Mouse (Mus musculus) MEL (cell line): ENCODE results near the gene Phf3. TPM values are rescaled to one million over a fixed set of nuclear protein-coding genes. Genes with fewer than 3 reads are reported as not detected.

Source experiments
- DNase-seq: peaks from one replicate; pipeline ENCODE4 v3.0.0; 2011; ENCODE audit warnings: low read depth, low spot score
- H3K27ac ChIP-seq: 2 replicates; pipeline ENCODE4 v1.5.1; 2012; ENCODE audit warnings: low read depth, mild to moderate bottlenecking, control low read depth, low read length, moderate library complexity; ENCODE audit not compliant: control insufficient read depth
- H3K27me3 ChIP-seq, 2 experiments: fragments of 150-350 bp in 1 of 2; sonication (generic) in 1 of 2; 2 replicates each; pipeline ENCODE4 v1.6.1; 2012; ENCODE audit warnings: low read length in 2 of 2, mild to moderate bottlenecking in 2 of 2, improper control_type of control experiment in 1 of 2, moderate library complexity in 1 of 2; ENCODE audit not compliant: insufficient read depth in 2 of 2, control insufficient read depth in 1 of 2
- H3K36me3 ChIP-seq, 2 experiments: 2 replicates each; pipeline ENCODE4 v1.6.1; 2012 to 2014; ENCODE audit warnings: low read length in 2 of 2, improper control_type of control experiment in 1 of 2, inconsistent platforms in 1 of 2, mild to moderate bottlenecking in 1 of 2; ENCODE audit not compliant: insufficient read depth in 2 of 2, control insufficient read depth in 1 of 2
- H3K4me1 ChIP-seq, 2 experiments: fragments of 150-350 bp in 1 of 2; sonication (generic) in 1 of 2; 2 replicates each; pipeline ENCODE4 v1.6.1; 2012; ENCODE audit warnings: low read length in 2 of 2, improper control_type of control experiment in 1 of 2, mild to moderate bottlenecking in 1 of 2; ENCODE audit not compliant: insufficient read depth in 2 of 2, control insufficient read depth in 1 of 2
- H3K4me3 ChIP-seq, 2 experiments: fragments of 150-350 bp in 1 of 2; sonication (generic) in 1 of 2; 2 replicates each; pipeline ENCODE4 v1.5.1; 2012; ENCODE audit warnings: low read depth in 2 of 2, low read length in 2 of 2, mild to moderate bottlenecking in 2 of 2, moderate library complexity in 2 of 2, control low read depth in 1 of 2, improper control_type of control experiment in 1 of 2; ENCODE audit not compliant: control insufficient read depth in 1 of 2, insufficient read depth in 1 of 2
- H3K79me2 ChIP-seq: 2 replicates; pipeline ENCODE4 v1.6.1; 2012; ENCODE audit warnings: mild to moderate bottlenecking, low read length, moderate library complexity; ENCODE audit not compliant: control insufficient read depth, poor library complexity, insufficient read depth
- H3K9ac ChIP-seq: 2 replicates; pipeline ENCODE4 v1.6.1; 2012; ENCODE audit warnings: low read depth, mild to moderate bottlenecking, control low read depth, low read length, moderate library complexity; ENCODE audit not compliant: control insufficient read depth, poor library complexity, severe bottlenecking
- H3K9me3 ChIP-seq: fragments of 150-350 bp; sonication (generic); replicated peaks from 2 replicates; pipeline ENCODE4 v1.6.1; 2012; ENCODE audit warnings: mild to moderate bottlenecking, low read length, improper control_type of control experiment, moderate library complexity; ENCODE audit not compliant: insufficient read depth
- CHD1 ChIP-seq: IDR thresholded peaks from 2 replicates; pipeline ENCODE4 v1.6.1; 2012; ENCODE audit warnings: low read depth, mild to moderate bottlenecking, inconsistent platforms, low read length, improper control_type of control experiment
- CHD2 ChIP-seq: IDR thresholded peaks from 2 replicates; pipeline ENCODE4 v1.6.1; 2011; ENCODE audit warnings: low read length, improper control_type of control experiment
- ETS1 ChIP-seq: IDR thresholded peaks from 2 replicates; pipeline ENCODE4 v1.6.1; 2012; ENCODE audit warnings: low read depth, mild to moderate bottlenecking, inconsistent platforms, low read length, improper control_type of control experiment, moderate library complexity
- GABPA ChIP-seq: IDR thresholded peaks from 2 replicates; pipeline ENCODE4 v1.6.1; 2012; ENCODE audit warnings: low read depth, mild to moderate bottlenecking, inconsistent platforms, low read length, improper control_type of control experiment, moderate library complexity
- GATA1 ChIP-seq: IDR thresholded peaks from 2 replicates; pipeline ENCODE4 v1.6.1; 2011; ENCODE audit warnings: low read depth, low read length, improper control_type of control experiment
- HCFC1 ChIP-seq: IDR thresholded peaks from 2 replicates; pipeline ENCODE4 v1.6.1; 2012; ENCODE audit warnings: low read depth, mild to moderate bottlenecking, inconsistent platforms, low read length, improper control_type of control experiment, moderate library complexity
- JUND ChIP-seq: IDR thresholded peaks from 2 replicates; pipeline ENCODE4 v1.6.1; 2011; ENCODE audit warnings: low read depth, mild to moderate bottlenecking, improper control_type of control experiment, low read length
- KAT2A ChIP-seq: conservative IDR thresholded peaks from 2 replicates; pipeline ENCODE4 v1.6.1; 2012; ENCODE audit warnings: low read depth, low read length, improper control_type of control experiment, inconsistent platforms
- MAX ChIP-seq: IDR thresholded peaks from 2 replicates; pipeline ENCODE4 v1.6.1; 2011; ENCODE audit warnings: low read length, improper control_type of control experiment
- MAZ ChIP-seq: IDR thresholded peaks from 2 replicates; pipeline ENCODE4 v1.6.1; 2012; ENCODE audit warnings: low read depth, mild to moderate bottlenecking, inconsistent platforms, low read length, improper control_type of control experiment
- MEF2A ChIP-seq: IDR thresholded peaks from 2 replicates; pipeline ENCODE4 v1.6.1; 2014; ENCODE audit warnings: low read depth, mild to moderate bottlenecking, inconsistent platforms, low read length, improper control_type of control experiment; ENCODE audit not compliant: poor library complexity, insufficient replicate concordance, severe bottlenecking; ENCODE audit errors: extremely low read depth
- MXI1 ChIP-seq: IDR thresholded peaks from 2 replicates; pipeline ENCODE4 v1.6.1; 2011; ENCODE audit warnings: mild to moderate bottlenecking, low read depth, low read length, improper control_type of control experiment
- MYB ChIP-seq: IDR thresholded peaks from 2 replicates; pipeline ENCODE4 v1.6.1; 2011; ENCODE audit warnings: mild to moderate bottlenecking, low read depth, low read length, improper control_type of control experiment
- MYC ChIP-seq: IDR thresholded peaks from 2 replicates; pipeline ENCODE4 v1.6.1; 2011; ENCODE audit warnings: low read depth, mild to moderate bottlenecking, low read length, improper control_type of control experiment, moderate library complexity
- NELFE ChIP-seq: IDR thresholded peaks from 2 replicates; pipeline ENCODE4 v1.6.1; 2011; ENCODE audit warnings: low read depth, low read length, improper control_type of control experiment
- NRF1 ChIP-seq: IDR thresholded peaks from 2 replicates; pipeline ENCODE4 v1.6.1; 2014; ENCODE audit warnings: low read depth, mild to moderate bottlenecking, inconsistent platforms, low read length, improper control_type of control experiment, moderate library complexity; ENCODE audit not compliant: poor library complexity, insufficient read depth, severe bottlenecking
- POLR2AphosphoS2 ChIP-seq: IDR thresholded peaks from 2 replicates; pipeline ENCODE4 v1.6.1; 2011; ENCODE audit warnings: low read length, improper control_type of control experiment
- POLR2AphosphoS5 ChIP-seq: IDR thresholded peaks from 2 replicates; pipeline ENCODE4 v1.6.1; 2012; ENCODE audit warnings: low read depth, borderline replicate concordance, mild to moderate bottlenecking, inconsistent platforms, low read length, moderate library complexity, mixed read lengths
- RAD21 ChIP-seq: IDR thresholded peaks from 2 replicates; pipeline ENCODE4 v1.6.1; 2011; ENCODE audit warnings: mild to moderate bottlenecking, low read depth, low read length, improper control_type of control experiment
- RCOR1 ChIP-seq: IDR thresholded peaks from 2 replicates; pipeline ENCODE4 v1.6.1; 2012; ENCODE audit warnings: low read depth, mild to moderate bottlenecking, inconsistent platforms, low read length, improper control_type of control experiment
- SIN3A ChIP-seq: IDR thresholded peaks from 2 replicates; pipeline ENCODE4 v1.6.1; 2012; ENCODE audit warnings: low read length, improper control_type of control experiment, inconsistent platforms
- SMC3 ChIP-seq: IDR thresholded peaks from 2 replicates; pipeline ENCODE4 v1.6.1; 2011; ENCODE audit warnings: low read depth, low read length, improper control_type of control experiment
- TAL1 ChIP-seq: IDR thresholded peaks from 2 replicates; pipeline ENCODE4 v1.6.1; 2012; ENCODE audit warnings: mild to moderate bottlenecking, inconsistent platforms, low read length, moderate library complexity, mixed read lengths
- TBP ChIP-seq: IDR thresholded peaks from 2 replicates; pipeline ENCODE4 v1.8.0; 2011; ENCODE audit warnings: low read depth, low read length, improper control_type of control experiment
- TCF12 ChIP-seq: IDR thresholded peaks from 2 replicates; pipeline ENCODE4 v1.6.1; 2014; ENCODE audit warnings: low read depth, mild to moderate bottlenecking, inconsistent platforms, low read length, improper control_type of control experiment, moderate library complexity
- USF1 ChIP-seq: IDR thresholded peaks from 2 replicates; pipeline ENCODE4 v1.6.1; 2014; ENCODE audit warnings: low read depth, mild to moderate bottlenecking, inconsistent platforms, low read length, improper control_type of control experiment, moderate library complexity
- ZKSCAN1 ChIP-seq: IDR thresholded peaks from 2 replicates; pipeline ENCODE4 v1.6.1; 2012; ENCODE audit warnings: low read depth, mild to moderate bottlenecking, inconsistent platforms, low read length, improper control_type of control experiment, moderate library complexity
- ZNF384 ChIP-seq: IDR thresholded peaks from 2 replicates; pipeline ENCODE4 v1.6.1; 2012; ENCODE audit warnings: low read depth, mild to moderate bottlenecking, inconsistent platforms, low read length, improper control_type of control experiment
- polyA plus RNA-seq, 2 experiments: library from polyadenylated mRNA; stranded (reverse) in 1 of 2; unstranded in 1 of 2; fragments of >175 nt in 1 of 2; fragments of >200 nt in 1 of 2; gene quantifications; 2 replicates each; pipeline versions ENCODE4 v1.2.1 to v1.2.4; 2012; ENCODE audit warnings: low replicate concordance in 2 of 2, low read depth in 1 of 2; ENCODE audit not compliant: insufficient read length in 2 of 2, insufficient read depth in 1 of 2, missing spikeins in 1 of 2
- total RNA-seq: library from RNA; depleted of rRNA; stranded (reverse); fragments of 300-350 nt; gene quantifications from 2 replicates; pipeline ENCODE4 v1.2.3, GENCODE M21; 2012

Phf3 gene
- total and polyA plus RNA-seq, 3 experiments, result 32.5 to 606 (median 50.6) TPM

GRCm38 (mm10) chr1:30875746-30876145 lies 2.0 kb upstream of the Phf3 start:
- no peaks in the 10 kb centered on the region for H3K27me3 ChIP-seq
- H3K9ac ChIP-seq, result no peak overlapping the region
- H3K4me1 ChIP-seq, result peaks cover 0 to 2% of the 10 kb centered on the region in 2 experiments; a peak in 1 of 4 replicates
- DNase-seq, result no peak
- H3K4me3 ChIP-seq, result no peak overlapping the region
- no peak for TF ChIP-seq TAL1
- TF ChIP-seq MAX, result no peak
- TF ChIP-seq HCFC1, result no peak
- no peak for TF ChIP-seq RAD21
- TF ChIP-seq RCOR1, result no peak
- TF ChIP-seq TCF12, result no peak
- no peak for TF ChIP-seq USF1
- TF ChIP-seq CHD2, result no peak
- TF ChIP-seq NELFE, result no peak
- no peak for TF ChIP-seq MYC
- no peak for TF ChIP-seq NRF1
- no peak for TF ChIP-seq MYB
- TF ChIP-seq TBP, result no peak
- peaks cover 0 to 7% of the 10 kb centered on the region in 2 experiments; a peak in 2 of 4 replicates for H3K36me3 ChIP-seq
- no peaks in the 10 kb centered on the region for H3K9me3 ChIP-seq
- H3K79me2 ChIP-seq, result peaks cover 22% of the 10 kb centered on the region
- no peak overlapping the region for H3K27ac ChIP-seq

GRCm38 (mm10) chr1:30874261-30875131 lies 775 bp upstream of the Phf3 start:
- H3K9ac ChIP-seq, result peak overlapping the region; percentile 80
- TF ChIP-seq SIN3A (0 out of 2 replicates have a peak, but pooled peaks have one; percentile 13), TCF12 (no peak), CHD1 (0 out of 2 replicates have a peak, but pooled peaks have one; percentile 61), ETS1 (no peak), MYC (0 out of 2 replicates have a peak, but pooled peaks have one; percentile 0), POLR2AphosphoS5 (no peak), RAD21 (no peak), MEF2A (no peak), MAX (no peak), KAT2A (no peak), USF1 (no peak), POLR2AphosphoS2 (no peak), JUND (no peak), MXI1 (no peak; the same call in 1 of the 2 replicates), ZKSCAN1 (no peak), GATA1 (no peak), SMC3 (no peak), ZNF384 (peak; percentile 81), MYB (no peak), TBP (0 out of 2 replicates have a peak, but pooled peaks have one; percentile 13), MAZ (no peak), GABPA (no peak)
- no peaks in the 10 kb centered on the region for H3K9me3 ChIP-seq
- no peaks in the 10 kb centered on the region for H3K27me3 ChIP-seq
- peak overlapping the region; percentile 90 for H3K27ac ChIP-seq
- peak overlapping the region; percentile 80 to 95 for H3K4me3 ChIP-seq
- H3K4me1 ChIP-seq, result peaks cover 0 to 2% of the 10 kb centered on the region in 2 experiments; a peak in 2 of 4 replicates
- peak; percentile 70 for DNase-seq
- peaks cover 1 to 17% of the 10 kb centered on the region in 2 experiments; a peak in 2 of 4 replicates for H3K36me3 ChIP-seq
- peaks cover 31% of the 10 kb centered on the region for H3K79me2 ChIP-seq
